Mouse (Mus musculus) monocyte, adult 5-6 weeks (primary cell): ENCODE results near the gene Olfr1179. TPM values are rescaled to one million over a fixed set of nuclear protein-coding genes. Genes with fewer than 3 reads are reported as not detected.
"Not testable (repeated sequence)": the region's sequence is repeated elsewhere in the genome, so short reads cannot be mapped to it uniquely, and the experiment has no call there.

ENCODE experiments used
- ATAC-seq: fragments of 153-309, 156-312 bp; replicated peaks from 2 replicates; pipeline ENCODE4 v1.8.0; 2017; ENCODE audit warnings: mild to moderate bottlenecking; ENCODE audit not compliant: low TSS enrichment, insufficient number of reproducible peaks, severe bottlenecking, poor library complexity, low FRiP score
- total RNA-seq: library from RNA; stranded (forward); fragments of 200-1000, 200-491, 200-594 nt; gene quantifications from 3 replicates; pipeline ENCODE4 v1.2.3, GENCODE M21; 2017

Gene Olfr1179
- not detected in 3 replicates for total RNA-seq

DNA sequence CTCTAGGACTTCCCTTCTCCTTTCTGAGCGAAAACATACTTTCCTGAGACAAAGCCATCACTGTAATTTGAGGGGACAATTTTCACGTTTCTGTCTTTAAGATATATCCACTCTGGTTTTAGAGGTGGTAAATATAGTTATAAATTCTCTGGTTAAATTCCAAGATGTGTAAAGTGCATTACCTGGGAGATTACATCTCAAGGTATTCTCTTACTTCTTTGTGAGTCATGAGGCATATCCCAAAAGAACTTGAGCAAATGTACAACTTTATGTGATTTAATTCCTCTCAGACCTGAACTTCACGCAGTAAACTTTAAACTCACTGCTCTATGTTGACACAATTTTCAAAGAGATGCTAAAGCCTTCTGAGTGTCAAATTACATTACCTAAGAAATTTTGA lies at the start of gene Olfr1179:
Gene Olfr1179, minus strand, starts transcription at position 101 of the 400 bp plus-strand sequence.
- no peak for ATAC-seq

DNA sequence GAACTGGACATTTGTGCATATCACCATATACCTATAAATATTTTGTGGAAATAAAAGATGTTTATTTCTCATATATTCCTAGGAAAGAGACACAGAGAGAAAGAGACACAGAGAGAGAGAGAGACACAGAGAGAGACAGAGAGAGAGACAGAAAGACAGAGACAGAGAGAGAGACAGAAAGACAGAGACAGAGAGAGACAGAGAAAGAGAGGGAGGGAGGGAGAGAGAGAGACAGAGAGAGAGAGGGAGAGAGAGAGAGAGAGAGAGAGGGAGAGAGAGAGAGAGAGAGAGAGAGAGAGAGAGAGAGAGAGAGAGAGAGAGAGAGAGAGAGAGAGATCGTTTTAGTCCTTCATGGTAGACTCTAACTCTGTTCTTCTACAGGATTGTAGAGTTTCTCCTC lies 48.3 kb upstream of the Olfr1179 start, which contains the start of gene Olfr1183:
Gene Olfr1183, plus strand, starts transcription at position 301 of the 400 bp plus-strand sequence.
- ATAC-seq: not testable (repeated sequence)

DNA sequence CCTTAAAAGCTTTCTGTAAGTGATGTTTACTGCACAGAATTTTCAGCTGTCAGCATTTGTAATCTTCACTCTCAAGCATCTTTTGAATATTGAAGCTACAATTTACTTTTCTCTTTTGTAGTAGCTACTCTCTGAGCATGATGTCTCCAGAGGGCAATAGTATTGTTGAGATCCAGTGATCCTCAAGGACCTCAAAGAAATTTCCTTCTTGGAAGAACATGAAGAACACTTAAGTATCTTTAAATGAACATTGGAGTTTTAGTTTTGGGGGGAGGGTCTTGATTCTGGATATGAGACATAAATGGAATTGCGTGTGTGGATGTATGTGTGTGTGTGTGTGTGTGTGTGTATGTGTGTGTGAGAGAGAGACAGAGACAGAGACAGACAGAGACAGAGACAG lies 42.8 kb upstream of the Olfr1179 start, which contains the start of gene Gm13757:
Gene Gm13757, minus strand, starts transcription at position 101 of the 400 bp plus-strand sequence.
- ATAC-seq: no peak

DNA sequence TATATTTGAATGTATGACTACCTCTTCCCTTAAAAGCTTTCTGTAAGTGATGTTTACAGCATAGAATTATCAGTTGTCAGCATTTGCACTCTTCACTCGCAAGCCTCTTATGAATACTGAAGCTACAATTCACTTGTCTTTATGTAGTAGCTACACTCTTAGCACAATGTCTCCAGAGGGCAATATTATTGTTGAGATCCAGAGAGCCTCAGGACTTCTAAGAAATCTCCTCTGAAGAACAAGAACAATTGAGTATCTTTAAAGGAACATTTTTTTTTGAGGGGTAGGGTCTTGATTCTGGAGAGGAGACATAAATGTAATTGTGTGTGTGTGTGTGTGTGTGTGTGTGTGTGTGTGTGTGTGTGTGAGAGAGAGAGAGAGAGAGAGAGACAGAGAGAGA lies 19.8 kb upstream of the Olfr1179 start, which contains the start of gene Olfr1181:
Gene Olfr1181, minus strand, starts transcription at position 101 of the 400 bp plus-strand sequence.
- ATAC-seq: no peak

DNA sequence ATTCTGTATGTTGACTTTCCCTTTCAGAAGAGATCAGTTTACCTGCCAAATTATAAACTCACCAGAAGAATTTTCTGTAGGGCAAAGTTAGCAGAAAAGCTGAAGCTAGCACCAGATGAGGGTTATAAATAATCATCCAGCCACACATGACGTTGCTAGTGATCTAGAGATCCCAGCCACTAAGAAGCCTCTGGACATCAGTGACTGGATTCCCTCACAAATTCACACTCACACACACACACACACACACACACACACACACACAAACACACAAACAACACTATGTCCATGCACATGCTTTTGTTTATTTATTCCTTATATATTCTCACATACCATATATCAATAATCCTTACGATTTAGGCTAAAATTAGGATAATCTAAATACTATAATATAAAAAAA lies 12.8 kb upstream of the Olfr1179 start, which contains the start of gene Olfr1180:
Gene Olfr1180, minus strand, starts transcription at position 101 of the 400 bp plus-strand sequence.
- no peak for ATAC-seq

DNA sequence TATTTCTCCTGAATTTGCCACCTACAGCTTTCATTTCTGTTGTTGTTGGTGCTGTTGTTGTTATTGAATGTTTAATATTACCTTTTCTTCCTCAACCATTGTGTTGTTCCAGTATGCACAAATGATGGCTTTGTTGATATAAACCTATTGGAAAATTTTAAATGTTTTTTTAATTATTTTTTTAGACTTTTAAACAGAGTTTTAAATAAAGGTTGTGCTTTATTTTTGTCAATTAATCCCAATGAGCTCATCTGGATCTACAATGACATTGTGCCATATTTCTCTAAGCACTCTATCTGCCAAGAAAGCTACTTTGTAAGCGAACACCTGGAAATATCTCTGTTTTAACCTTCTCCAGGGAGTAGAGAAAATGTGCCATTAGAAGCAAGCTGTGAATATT lies 19.5 kb downstream of the Olfr1179 start, which contains the start of gene Olfr1178:
Gene Olfr1178, plus strand, starts transcription at position 301 of the 400 bp plus-strand sequence.
- ATAC-seq: no peak

DNA sequence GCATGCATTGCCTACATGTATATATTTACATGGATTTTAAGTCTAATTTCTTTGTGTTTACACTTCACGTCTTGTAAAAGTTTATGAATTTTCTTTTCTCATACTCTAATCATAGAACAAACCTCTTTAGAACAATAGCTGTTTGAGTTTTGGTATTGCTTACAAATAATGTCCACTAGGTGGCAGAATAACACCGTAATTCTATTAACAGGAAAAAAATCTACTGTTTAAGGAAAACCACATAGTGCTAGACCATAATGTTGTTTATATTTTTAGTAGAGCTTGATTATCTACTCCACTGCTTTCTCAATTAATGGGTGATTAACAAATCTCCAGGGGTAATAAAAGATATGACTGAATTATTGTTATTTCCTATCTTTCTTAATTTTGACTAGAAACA lies 49.9 kb downstream of the Olfr1179 start:
- no peak for ATAC-seq

Other genes with a start within 250 kb of the Olfr1179 start
- not detected in 3 replicates for gene Olfr1168, start 224.6 kb downstream of the Olfr1179 start, total RNA-seq
- gene Olfr1170, start 178.1 kb downstream of the Olfr1179 start, total RNA-seq: not detected in 3 replicates
- gene Olfr1173, start 126.6 kb downstream of the Olfr1179 start, total RNA-seq: 0.53 TPM in 1 of 3 replicates, not detected in the others
- gene Olfr1174-ps, start 91.3 kb downstream of the Olfr1179 start, total RNA-seq: not detected in 3 replicates
- 0.19 TPM in 1 of 3 replicates, not detected in the others for gene Olfr1175-ps, start 79.2 kb downstream of the Olfr1179 start, total RNA-seq
- gene Olfr1176, start 69.7 kb downstream of the Olfr1179 start, total RNA-seq: not detected in 3 replicates
- not detected in 3 replicates for gene Olfr1177-ps, start 60.0 kb downstream of the Olfr1179 start, total RNA-seq
- not detected in 3 replicates for gene Olfr1178, start 19.4 kb downstream of the Olfr1179 start, total RNA-seq
- not detected in 3 replicates for gene Olfr1180, start 12.7 kb upstream of the Olfr1179 start, total RNA-seq
- not detected in 3 replicates for gene Olfr1181, start 19.7 kb upstream of the Olfr1179 start, total RNA-seq
- gene Gm13757, start 42.7 kb upstream of the Olfr1179 start, total RNA-seq: not detected in 3 replicates
- 0.19 TPM in 1 of 3 replicates, not detected in the others for gene Olfr1183, start 48.4 kb upstream of the Olfr1179 start, total RNA-seq
- gene Olfr1184, start 77.1 kb upstream of the Olfr1179 start, total RNA-seq: not detected in 3 replicates
- gene Olfr1185-ps1, start 86.9 kb upstream of the Olfr1179 start, total RNA-seq: not detected in 3 replicates
- gene Olfr1186, start 112.1 kb upstream of the Olfr1179 start, total RNA-seq: not detected in 3 replicates
- not detected in 3 replicates for gene Olfr1188, start 150.5 kb upstream of the Olfr1179 start, total RNA-seq
- not detected in 3 replicates for gene Olfr1189, start 180.0 kb upstream of the Olfr1179 start, total RNA-seq
- not detected in 3 replicates for gene Olfr1191-ps1, start 234.1 kb upstream of the Olfr1179 start, total RNA-seq
- not detected in 3 replicates for gene Olfr1192-ps1, start 242.1 kb upstream of the Olfr1179 start, total RNA-seq